Mouse (Mus musculus) lung, postnatal 0 days (tissue): ENCODE data around the gene Tox3.

Experiments used
- CTCF ChIP-seq: IDR thresholded peaks from 2 replicates; pipeline ENCODE4 v1.5.1; 2016; ENCODE audit warnings: antibody characterized with exemption, mild to moderate bottlenecking
- EP300 ChIP-seq: IDR thresholded peaks from 2 replicates; pipeline ENCODE4 v1.6.1; 2016; ENCODE audit warnings: antibody characterized with exemption, mild to moderate bottlenecking, control low read depth

DNA sequence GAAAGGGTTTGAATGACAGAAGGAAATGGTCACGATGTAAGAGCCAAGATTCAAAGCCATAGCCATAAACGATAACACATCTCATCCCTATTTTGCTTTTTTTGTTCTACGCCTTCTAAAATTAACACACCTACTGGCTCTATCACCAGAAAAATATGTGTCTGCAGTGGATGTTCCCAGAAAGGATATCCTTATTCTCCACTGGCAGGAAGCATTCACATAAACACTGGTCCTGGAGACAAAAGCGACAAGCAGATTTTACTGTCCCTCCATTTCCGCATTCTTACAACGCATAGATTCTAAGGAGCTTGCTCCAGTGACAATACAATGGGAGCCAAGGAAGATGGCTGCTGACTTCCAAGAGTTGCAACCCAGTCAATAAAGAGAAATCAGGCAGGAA lies 57.3 kb downstream of the Tox3 start:
- TF ChIP-seq CTCF (no peak), EP300 (peak; percentile 93)
